Mouse (Mus musculus) stomach, postnatal 0 days (tissue): ENCODE results near the gene Slc4a2.

Source experiments
- CTCF ChIP-seq: IDR thresholded peaks from 2 replicates; pipeline ENCODE4 v1.5.1; 2016; ENCODE audit warnings: antibody characterized with exemption, low read depth, mild to moderate bottlenecking, moderate library complexity
- EP300 ChIP-seq: optimal IDR thresholded peaks from 2 replicates; pipeline ENCODE3; 2016; ENCODE audit warnings: antibody characterized with exemption

DNA sequence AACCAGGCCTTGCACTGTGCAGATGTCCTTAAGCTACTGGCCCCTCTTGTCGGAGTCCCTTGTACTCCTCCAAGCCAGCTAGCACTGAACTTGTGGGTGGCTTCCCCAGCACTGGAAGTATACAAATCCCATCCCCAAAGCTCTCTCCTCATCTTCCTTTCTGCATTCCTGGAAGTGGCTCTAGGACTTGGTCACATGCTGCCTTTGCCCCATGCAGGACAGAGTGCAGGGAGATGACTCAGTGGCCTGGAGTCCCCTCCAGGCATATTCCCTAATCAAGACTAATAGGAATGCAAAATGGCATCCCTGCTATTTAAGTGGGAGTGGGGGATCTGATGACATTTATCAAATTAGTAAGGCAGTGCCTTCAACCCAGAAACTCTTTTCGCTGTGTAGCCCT, 11.6 kb upstream of the Slc4a2 start:
- no peak for TF ChIP-seq CTCF
- no peak for TF ChIP-seq EP300
